Mouse (Mus musculus) ES-Bruce4 (cell line): ENCODE measurements around the gene Mif4gd.

Experiments
- CTCF ChIP-seq: IDR thresholded peaks from one replicate; pipeline ENCODE4 v1.8.1; 2011; ENCODE audit warnings: low read depth, low read length
- EP300 ChIP-seq: IDR thresholded peaks from 2 replicates; pipeline ENCODE4 v1.6.1; 2011; ENCODE audit warnings: low read depth, low read length; ENCODE audit not compliant: insufficient read depth
- POLR2A ChIP-seq: IDR thresholded peaks from one replicate; pipeline ENCODE4 v1.8.1; 2011; ENCODE audit warnings: low read length; ENCODE audit not compliant: insufficient read depth

- TF ChIP-seq CTCF (no peak), POLR2A (no peak), EP300 (no peak)
These were observed 3.2 kb downstream of the Mif4gd start for GRCm38 (mm10) chr11:115609576-115609975.
